ENCODE assay signal across 9 mouse cellular contexts in the genomic region with DNA sequence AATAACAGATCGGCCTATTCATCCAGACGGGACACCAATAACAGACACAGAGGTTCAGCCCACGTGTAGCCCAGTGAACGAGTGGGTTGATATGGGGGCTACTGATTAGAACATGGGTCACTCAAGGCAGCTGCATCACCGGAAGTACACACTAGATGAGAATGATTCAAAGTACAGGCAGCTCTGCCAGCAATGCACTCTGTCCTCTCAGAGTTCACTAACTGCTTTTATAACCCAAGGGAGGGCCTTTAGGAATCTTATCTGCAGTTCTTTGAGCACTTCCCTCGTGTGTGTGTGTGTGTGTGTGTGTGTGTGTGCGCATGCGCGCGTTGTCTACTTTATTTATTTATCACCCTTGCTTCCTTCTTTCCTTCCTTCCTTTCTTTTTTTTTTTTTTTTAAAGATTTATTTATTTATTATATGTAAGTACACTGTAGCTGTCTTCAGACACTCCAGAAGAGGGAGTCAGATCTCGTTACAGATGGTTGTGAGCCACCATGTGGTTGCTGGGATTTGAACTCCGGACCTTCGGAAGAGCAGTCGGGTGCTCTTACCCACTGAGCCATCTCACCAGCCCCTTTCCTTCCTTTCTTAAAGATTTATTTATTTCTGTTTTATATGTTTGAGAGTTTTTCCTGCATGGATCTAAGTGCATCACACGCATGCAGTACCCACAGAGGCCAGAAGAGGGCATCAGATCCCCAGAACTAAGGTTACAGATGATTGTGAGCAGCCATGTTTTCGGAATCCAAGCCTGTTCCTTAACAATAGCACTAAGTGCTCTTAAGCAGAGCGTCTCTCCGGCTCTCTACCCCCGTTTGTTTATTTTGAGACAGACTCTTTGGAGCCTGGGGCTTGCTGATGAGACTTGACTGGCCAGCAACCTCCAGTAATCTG. TPM values are rescaled to one million over a fixed set of nuclear protein-coding genes. Genes with fewer than 3 reads are reported as not detected.
DNase-seq lines count a peak whose midpoint lies in the region; ATAC-seq and TF ChIP-seq lines count a peak whose summit lies in the region.
"Had no signal": no experiment of that assay in that cellular context is flagged by ENCODE, and none has a peak within 500 bp of the region (broad histone marks: within the 10 kb centered on the region; RNA-seq: fewer than 3 reads in every experiment).

No protein-coding gene starts in this region.

- H3K27ac ChIP-seq in neural tube, embryonic 15.5 days (replicated peaks) = no peak overlapping the region
- 0 out of 2 replicates have a peak overlapping the region, but pooled peaks have one; percentile 38 for H3K27ac ChIP-seq in hindbrain, embryonic 14.5 days
- peak overlapping the region; percentile 51 for H3K27ac ChIP-seq in midbrain, postnatal 0 days (ENCODE audit: low read depth, low read length)

- TF ChIP-seq CTCF in midbrain, postnatal 0 days (IDR thresholded peaks at IDR 0.05) = peak; percentile 87

- peak; percentile 75 for DNase-seq in neural tube, embryonic 10.5 days (ENCODE audit: extremely low spot score, low spot score)
- peak; percentile 44 for DNase-seq in adrenal gland, adult 2 months
- DNase-seq in embryo, embryonic 11.5 days (ENCODE audit: low read depth, low spot score) = peak; percentile 53
- peak; percentile 78 for DNase-seq in hindbrain, embryonic 14.5 days (ENCODE audit: low spot score)
- peak; percentile 69 for DNase-seq in left cerebral cortex, postnatal 4 days
- peak; percentile 83 for DNase-seq in midbrain, postnatal 0 days (ENCODE audit: low spot score)
- DNase-seq in thymus, postnatal 36 days = peak; percentile 44 to 61

- no peak overlapping the region for H3K9ac ChIP-seq in neural tube, embryonic 15.5 days (replicated peaks)
- H3K9ac ChIP-seq in hindbrain, embryonic 14.5 days = no peak overlapping the region
- H3K9ac ChIP-seq in midbrain, postnatal 0 days (replicated peaks; ENCODE audit: low read length, poor library complexity, severe bottlenecking) = no peak overlapping the region

- intact Hi-C loops in left cerebral cortex, postnatal 4 days (cut with DNase I) = loop anchor here (5.0 kb wide), 1 partner anchor 111 kb away; no protein-coding TSS in a partner anchor

- H3K4me1 ChIP-seq in neural tube, embryonic 15.5 days = no peaks in the 10 kb centered on the region
- no peaks in the 10 kb centered on the region for H3K4me1 ChIP-seq in hindbrain, embryonic 14.5 days (replicated peaks; ENCODE audit: control insufficient read depth, insufficient read depth, low read length)
- H3K4me1 ChIP-seq in midbrain, postnatal 0 days (ENCODE audit: insufficient read depth, low read length) = no peaks in the 10 kb centered on the region

- WGBS in neural tube, embryonic 15.5 days = 56% methylated on average over 18 of the region's 19 CpGs
- WGBS in hindbrain, embryonic 14.5 days = 61% methylated on average over 18 of the region's 19 CpGs
- WGBS in midbrain, postnatal 0 days = 65% methylated on average over 18 of the region's 19 CpGs

- no peaks in the 10 kb centered on the region for H3K36me3 ChIP-seq in neural tube, embryonic 15.5 days
- H3K36me3 ChIP-seq in hindbrain, embryonic 14.5 days (replicated peaks; ENCODE audit: control insufficient read depth, insufficient read depth) = no peaks in the 10 kb centered on the region
- no peaks in the 10 kb centered on the region for H3K36me3 ChIP-seq in midbrain, postnatal 0 days (ENCODE audit: insufficient read depth, low read length)

- H3K27me3 ChIP-seq in neural tube, embryonic 15.5 days (replicated peaks) = peaks cover 10% of the 10 kb centered on the region; the same call in 1 of the 2 replicates
- no peaks in the 10 kb centered on the region for H3K27me3 ChIP-seq in hindbrain, embryonic 14.5 days (ENCODE audit: control insufficient read depth, insufficient read depth, low read length)
- H3K27me3 ChIP-seq in midbrain, postnatal 0 days (ENCODE audit: insufficient read depth, low read length) = no peaks in the 10 kb centered on the region

- H3K4me2 ChIP-seq in neural tube, embryonic 15.5 days = no peak overlapping the region
- no peak overlapping the region for H3K4me2 ChIP-seq in hindbrain, embryonic 14.5 days (replicated peaks)
- no peak overlapping the region for H3K4me2 ChIP-seq in midbrain, postnatal 0 days (ENCODE audit: low read depth, low read length, poor library complexity, severe bottlenecking)

- ATAC-seq in neural tube, embryonic 15.5 days (ENCODE audit: low FRiP score) = no peak
- 0 out of 2 replicates have a peak, but pooled peaks have one; percentile 34 for ATAC-seq in hindbrain, embryonic 14.5 days (ENCODE audit: low FRiP score)
- peak; percentile 84 for ATAC-seq in midbrain, postnatal 0 days (ENCODE audit: low FRiP score)

- H3K9me3 ChIP-seq in neural tube, embryonic 15.5 days (replicated peaks) = no peaks in the 10 kb centered on the region
- H3K9me3 ChIP-seq in hindbrain, embryonic 14.5 days (ENCODE audit: control insufficient read depth, low read length) = no peaks in the 10 kb centered on the region
- H3K9me3 ChIP-seq in midbrain, postnatal 0 days (ENCODE audit: low read length) = no peaks in the 10 kb centered on the region

- no peak overlapping the region for H3K4me3 ChIP-seq in neural tube, embryonic 15.5 days (replicated peaks)
- H3K4me3 ChIP-seq in hindbrain, embryonic 14.5 days (replicated peaks; ENCODE audit: low read length) = no peak overlapping the region
- H3K4me3 ChIP-seq in midbrain, postnatal 0 days (ENCODE audit: low read depth, low read length) = no peak overlapping the region
- H3K4me3 ChIP-seq: myocyte had no signal

RNA-seq across cellular contexts. Expression of a gene that starts 7.1 kb away (rescaled TPM):
- 1.9 and 2.0 TPM in 2 replicates for polyA plus RNA-seq in neural tube, embryonic 15.5 days (2015; fragmentation: Nextera tagmentation; extraction: Ambion mirVana)
- total RNA-seq in adrenal gland, adult 2 months (2021) = under 1 TPM; 0.35 to 0.45 TPM
- 0.28 and 0.90 TPM in 2 replicates for polyA plus RNA-seq in adrenal gland, adult 2 months (2012; rRNA removed)
- polyA plus RNA-seq in hindbrain, embryonic 14.5 days (2014; fragmentation: Nextera tagmentation; extraction: Ambion mirVana) = 1.1 and 2.3 TPM in 2 replicates
- 1 to 10 TPM; 3.8 to 4.7 TPM for total RNA-seq in left cerebral cortex, postnatal 4 days (2021)
- total RNA-seq in midbrain, postnatal 0 days (2014; rRNA removed) = 0.11 and 1.8 TPM in 2 replicates
- 1.3 and 2.2 TPM in 2 replicates for polyA plus RNA-seq in midbrain, postnatal 0 days (2015; fragmentation: Nextera tagmentation; extraction: Ambion mirVana)

RNA-seq across cellular contexts. Expression of a gene that starts 7.4 kb away (rescaled TPM):
- 0.50 and 1.1 TPM in 2 replicates for polyA plus RNA-seq in neural tube, embryonic 15.5 days (2015; fragmentation: Nextera tagmentation; extraction: Ambion mirVana)
- total RNA-seq in adrenal gland, adult 2 months (2021) = not detected
- 0.06 TPM in 1 of 2 replicates, not detected in the other for polyA plus RNA-seq in adrenal gland, adult 2 months (2012; rRNA removed)
- 0.16 TPM in 1 of 2 replicates, not detected in the other for polyA plus RNA-seq in hindbrain, embryonic 14.5 days (2014; fragmentation: Nextera tagmentation; extraction: Ambion mirVana)
- 1 to 10 TPM in 1 of 2 experiments, under 1 TPM in 1; 0.74 to 1.4 TPM for total RNA-seq in left cerebral cortex, postnatal 4 days (2021)
- total RNA-seq in midbrain, postnatal 0 days (2014; rRNA removed) = not detected in 2 replicates
- 0.23 and 0.60 TPM in 2 replicates for polyA plus RNA-seq in midbrain, postnatal 0 days (2015; fragmentation: Nextera tagmentation; extraction: Ambion mirVana)

RNA-seq across cellular contexts. Expression of a gene that starts 15.2 kb away (rescaled TPM):
- polyA plus RNA-seq in neural tube, embryonic 15.5 days (2015; fragmentation: Nextera tagmentation; extraction: Ambion mirVana) = not detected in 2 replicates
- not detected for total RNA-seq in adrenal gland, adult 2 months (2021)
- 0.10 and 0.24 TPM in 2 replicates for polyA plus RNA-seq in adrenal gland, adult 2 months (2012; rRNA removed)
- not detected in 2 replicates for polyA plus RNA-seq in hindbrain, embryonic 14.5 days (2014; fragmentation: Nextera tagmentation; extraction: Ambion mirVana)
- total RNA-seq in left cerebral cortex, postnatal 4 days (2021) = under 1 TPM; 0.34 to 0.48 TPM
- not detected in 2 replicates for total RNA-seq in midbrain, postnatal 0 days (2014; rRNA removed)
- 0.17 TPM in 1 of 2 replicates, not detected in the other for polyA plus RNA-seq in midbrain, postnatal 0 days (2015; fragmentation: Nextera tagmentation; extraction: Ambion mirVana)
- polyA plus RNA-seq: myocyte had no signal

RNA-seq across cellular contexts. Expression of a gene that starts 16.8 kb away (rescaled TPM):
- not detected in 2 replicates for polyA plus RNA-seq in neural tube, embryonic 15.5 days (2015; fragmentation: Nextera tagmentation; extraction: Ambion mirVana)
- not detected for total RNA-seq in adrenal gland, adult 2 months (2021)
- polyA plus RNA-seq in adrenal gland, adult 2 months (2012; rRNA removed) = not detected in 2 replicates
- not detected in 2 replicates for polyA plus RNA-seq in hindbrain, embryonic 14.5 days (2014; fragmentation: Nextera tagmentation; extraction: Ambion mirVana)
- total RNA-seq in left cerebral cortex, postnatal 4 days (2021) = not detected
- total RNA-seq in midbrain, postnatal 0 days (2014; rRNA removed) = not detected in 2 replicates
- not detected in 2 replicates for polyA plus RNA-seq in midbrain, postnatal 0 days (2015; fragmentation: Nextera tagmentation; extraction: Ambion mirVana)
- polyA plus RNA-seq: myocyte had no signal

RNA-seq across cellular contexts. Expression of a gene that starts 22.2 kb away (rescaled TPM):
- 1,232 and 1,344 TPM in 2 replicates for polyA plus RNA-seq in neural tube, embryonic 15.5 days (2015; fragmentation: Nextera tagmentation; extraction: Ambion mirVana)
- total RNA-seq in adrenal gland, adult 2 months (2021) = 100 to 1,000 TPM; 447 to 451 TPM
- polyA plus RNA-seq in adrenal gland, adult 2 months (2012; rRNA removed) = 513 and 552 TPM in 2 replicates
- polyA plus RNA-seq in hindbrain, embryonic 14.5 days (2014; fragmentation: Nextera tagmentation; extraction: Ambion mirVana) = 1,176 and 1,404 TPM in 2 replicates
- total RNA-seq in left cerebral cortex, postnatal 4 days (2021) = 100 to 1,000 TPM; 435 to 447 TPM
- 1,027 and 1,129 TPM in 2 replicates for total RNA-seq in midbrain, postnatal 0 days (2014; rRNA removed)
- polyA plus RNA-seq in midbrain, postnatal 0 days (2015; fragmentation: Nextera tagmentation; extraction: Ambion mirVana) = 1,525 and 1,526 TPM in 2 replicates
